Mouse (Mus musculus) intestine, postnatal 0 days (tissue): ENCODE data around the gene Rorc. TPM values are rescaled to one million over a fixed set of nuclear protein-coding genes. Genes with fewer than 3 reads are reported as not detected.

Experiments
- ATAC-seq: fragments of 200-750 bp; cut with Nextera tagmentation; 2 replicates; pipeline ENCODE4 v1.8.0; 2017; ENCODE audit warnings: mild to moderate bottlenecking, moderate TSS enrichment, moderate library complexity
- H3K27ac ChIP-seq: fragments of 300-500 bp; sonication (generic); 2 replicates; pipeline ENCODE4 v1.5.1; 2014; ENCODE audit warnings: mild to moderate bottlenecking, low read depth, low read length, moderate library complexity
- H3K27me3 ChIP-seq: fragments of 300-500 bp; sonication (generic); replicated peaks from 2 replicates; pipeline ENCODE4 v1.6.1; 2014; ENCODE audit warnings: low read length, mixed read lengths; ENCODE audit not compliant: control insufficient read depth, insufficient read depth
- H3K36me3 ChIP-seq: fragments of 300-500 bp; sonication (generic); 2 replicates; pipeline ENCODE4 v1.6.1; 2014; ENCODE audit warnings: mild to moderate bottlenecking, moderate library complexity; ENCODE audit not compliant: control insufficient read depth, insufficient read depth
- H3K4me1 ChIP-seq: fragments of 300-500 bp; sonication (generic); replicated peaks from 2 replicates; pipeline ENCODE4 v1.6.1; 2014; ENCODE audit warnings: antibody characterized with exemption, low read length, mixed read lengths; ENCODE audit not compliant: control insufficient read depth, insufficient read depth
- H3K4me2 ChIP-seq: fragments of 300-500 bp; sonication (generic); replicated peaks from 2 replicates; pipeline ENCODE4 v1.6.1; 2014; ENCODE audit warnings: low read depth, mild to moderate bottlenecking, moderate library complexity
- H3K4me3 ChIP-seq: fragments of 300-500 bp; sonication (generic); 2 replicates; pipeline ENCODE4 v1.5.1; 2014; ENCODE audit warnings: low read depth, low read length
- H3K9ac ChIP-seq: fragments of 300-500 bp; sonication (generic); 2 replicates; pipeline ENCODE4 v1.6.1; 2014; ENCODE audit warnings: mild to moderate bottlenecking, low read depth, low read length
- H3K9me3 ChIP-seq: fragments of 300-500 bp; sonication (generic); 2 replicates; pipeline ENCODE4 v1.6.1; 2016; ENCODE audit warnings: mixed run types; ENCODE audit not compliant: control insufficient read depth
- CTCF ChIP-seq: sonication (generic); IDR thresholded peaks from 2 replicates; pipeline ENCODE4 v1.5.1; 2016; ENCODE audit warnings: low read depth, mild to moderate bottlenecking, control low read depth, antibody characterized with exemption, moderate library complexity
- WGBS: fragments of 180-500 bp; shearing (Covaris S2); extraction: QIAGEN DNeasy Blood & Tissue Kit; methylation state at CpG from one replicate; pipeline ENCODE4 v1.1.7; 2014; 5-methylcytosine and 5-hydroxymethylcytosine counted together
- polyA plus RNA-seq: library from polyadenylated mRNA; unstranded; fragments of >200 nt; fragmentation: Nextera tagmentation; extraction: Ambion mirVana; gene quantifications from 2 replicates; pipeline ENCODE4 v1.2.1, GENCODE M21; 2015

Gene Rorc
- polyA plus RNA-seq, 1 experiment from 2014 or later, result 25.5 TPM

DNA sequence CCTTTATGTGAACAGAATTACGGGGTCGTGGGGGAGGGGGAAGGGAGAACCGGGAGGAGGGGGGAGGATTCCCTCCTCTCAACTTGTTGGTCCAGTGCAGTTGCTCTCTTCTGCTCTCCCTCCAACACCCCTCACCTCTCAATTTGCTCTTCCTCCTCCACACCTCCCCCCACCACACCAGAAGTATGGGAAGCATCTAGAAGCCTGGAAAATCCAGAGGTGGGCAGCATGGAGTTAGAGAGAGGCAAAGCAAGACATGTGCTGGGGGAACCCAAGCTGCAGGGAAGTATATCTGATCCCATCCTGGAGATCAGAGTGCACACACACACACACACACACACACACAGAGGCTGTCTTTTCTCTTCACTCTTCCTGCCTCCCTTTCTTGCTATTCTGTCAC, 556 bp upstream of the Rorc start:
- no peaks in the 10 kb centered on the region for H3K27me3 ChIP-seq
- no peak overlapping the region for H3K4me3 ChIP-seq
- H3K36me3 ChIP-seq, result peaks cover 4% of the 10 kb centered on the region; the same call in 1 of the 2 replicates
- no peak for ATAC-seq
- no peak for TF ChIP-seq CTCF
- no peak overlapping the region; the same call in 1 of the 2 replicates for H3K27ac ChIP-seq
- no peaks in the 10 kb centered on the region for H3K9me3 ChIP-seq
- H3K4me2 ChIP-seq, result peak overlapping the region; percentile 71
- no peak overlapping the region for H3K9ac ChIP-seq
- peaks cover 11% of the 10 kb centered on the region; the same call in 1 of the 2 replicates for H3K4me1 ChIP-seq
- 8% methylated on average over 3 of the region's 3 CpGs for WGBS

DNA sequence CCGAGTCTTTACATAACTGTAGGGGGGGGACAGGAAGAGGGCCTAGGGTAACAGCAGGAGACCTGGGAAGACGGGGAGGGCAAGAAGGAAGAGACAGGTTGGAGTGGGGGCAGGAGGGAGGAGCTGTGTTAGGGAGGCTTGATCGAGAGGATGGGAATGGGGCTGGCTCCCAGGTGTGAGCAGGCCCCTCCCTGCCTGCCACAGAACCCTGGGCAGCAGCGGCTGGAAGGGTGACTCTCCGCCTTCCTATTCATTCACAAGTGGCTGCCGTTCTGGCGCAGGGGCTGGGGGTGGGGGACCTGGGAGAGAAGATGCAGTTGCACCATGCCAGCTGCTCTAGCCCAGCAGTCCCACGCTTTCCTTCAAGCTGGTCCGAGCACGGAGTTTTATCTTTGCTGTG, 496 bp downstream of the Rorc start:
- peak overlapping the region; percentile 77 for H3K27ac ChIP-seq
- H3K4me2 ChIP-seq, result peak overlapping the region; percentile 71
- no peak for TF ChIP-seq CTCF
- peak; percentile 29; the same call in 1 of the 2 replicates for ATAC-seq
- H3K9ac ChIP-seq, result peak overlapping the region; percentile 53
- H3K27me3 ChIP-seq, result no peaks in the 10 kb centered on the region
- WGBS, result 5% methylated on average over 10 of the region's 10 CpGs
- peaks cover 6% of the 10 kb centered on the region; the same call in 1 of the 2 replicates for H3K36me3 ChIP-seq
- peak overlapping the region; percentile 53 for H3K4me3 ChIP-seq
- H3K4me1 ChIP-seq, result peaks cover 11% of the 10 kb centered on the region; the same call in 1 of the 2 replicates
- no peaks in the 10 kb centered on the region for H3K9me3 ChIP-seq

- Histone ChIP-seq H3K27me3 (no peaks in the 10 kb centered on the region), H3K4me2 (peak overlapping the region; percentile 71), H3K4me1 (peaks cover 11% of the 10 kb centered on the region; the same call in 1 of the 2 replicates), H3K9me3 (no peaks in the 10 kb centered on the region), H3K4me3 (peak overlapping the region; percentile 53), H3K9ac (peak overlapping the region; percentile 53), H3K36me3 (peaks cover 7% of the 10 kb centered on the region; the same call in 1 of the 2 replicates), H3K27ac (peak overlapping the region; percentile 77)
- ATAC-seq, result peak; percentile 14
- no peak for TF ChIP-seq CTCF
- 2% methylated on average over 5 of the region's 5 CpGs for WGBS
These were observed 1.0 kb downstream of the Rorc start for GRCm38 (mm10) chr3:94373597-94374011.

GRCm38 (mm10) chr3:94374636-94375035, 2.0 kb downstream of the Rorc start:
- no peak overlapping the region for H3K4me3 ChIP-seq
- no peak for ATAC-seq
- peak overlapping the region; percentile 71 for H3K4me2 ChIP-seq
- H3K27me3 ChIP-seq, result no peaks in the 10 kb centered on the region
- H3K9me3 ChIP-seq, result no peaks in the 10 kb centered on the region
- H3K36me3 ChIP-seq, result peaks cover 7% of the 10 kb centered on the region; the same call in 1 of the 2 replicates
- H3K27ac ChIP-seq, result no peak overlapping the region
- TF ChIP-seq CTCF, result no peak
- H3K4me1 ChIP-seq, result peaks cover 11% of the 10 kb centered on the region; the same call in 1 of the 2 replicates
- H3K9ac ChIP-seq, result no peak overlapping the region

DNA sequence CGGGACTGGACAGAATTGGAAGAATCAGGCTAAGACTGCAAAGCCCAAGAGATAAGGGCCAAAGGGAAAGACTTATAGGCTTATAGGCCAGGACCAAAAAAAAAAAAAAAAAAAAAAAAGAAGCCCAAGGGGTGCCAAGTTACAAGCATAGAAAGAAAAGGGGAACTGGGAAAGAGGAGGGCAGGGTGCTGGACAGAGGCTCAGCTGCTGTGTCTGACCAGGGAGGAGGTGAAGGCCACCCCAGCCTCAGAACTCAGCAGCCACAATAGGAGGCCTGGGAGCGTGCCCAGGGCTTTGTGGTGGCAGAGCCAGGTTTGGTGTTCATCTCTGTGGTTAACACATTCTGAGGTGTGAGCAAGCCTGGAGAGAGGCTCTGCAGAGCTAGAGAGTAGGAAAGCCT, 2.6 kb downstream of the Rorc start:
- H3K9me3 ChIP-seq, result no peaks in the 10 kb centered on the region
- peaks cover 11% of the 10 kb centered on the region; the same call in 1 of the 2 replicates for H3K4me1 ChIP-seq
- no peak for TF ChIP-seq CTCF
- H3K27me3 ChIP-seq, result no peaks in the 10 kb centered on the region
- ATAC-seq, result no peak
- H3K4me3 ChIP-seq, result no peak overlapping the region
- H3K4me2 ChIP-seq, result peak overlapping the region; percentile 71; the same call in 1 of the 2 replicates
- peaks cover 7% of the 10 kb centered on the region; the same call in 1 of the 2 replicates for H3K36me3 ChIP-seq
- H3K27ac ChIP-seq, result no peak overlapping the region
- H3K9ac ChIP-seq, result no peak overlapping the region
- WGBS, result 74% methylated on average over 2 of the region's 2 CpGs

GRCm38 (mm10) chr3:94375861-94376260, 3.3 kb downstream of the Rorc start:
- no peak overlapping the region for H3K9ac ChIP-seq
- H3K36me3 ChIP-seq, result peaks cover 7% of the 10 kb centered on the region; the same call in 1 of the 2 replicates
- H3K9me3 ChIP-seq, result no peaks in the 10 kb centered on the region
- H3K27ac ChIP-seq, result no peak overlapping the region
- no peak overlapping the region for H3K4me3 ChIP-seq
- H3K4me1 ChIP-seq, result peaks cover 11% of the 10 kb centered on the region; the same call in 1 of the 2 replicates
- no peak for TF ChIP-seq CTCF
- H3K4me2 ChIP-seq, result no peak overlapping the region
- no peaks in the 10 kb centered on the region for H3K27me3 ChIP-seq
- ATAC-seq, result no peak
- 57% methylated on average over 5 of the region's 5 CpGs for WGBS
